ENCODE assay signal across 13 mouse cellular contexts in the genomic region with DNA sequence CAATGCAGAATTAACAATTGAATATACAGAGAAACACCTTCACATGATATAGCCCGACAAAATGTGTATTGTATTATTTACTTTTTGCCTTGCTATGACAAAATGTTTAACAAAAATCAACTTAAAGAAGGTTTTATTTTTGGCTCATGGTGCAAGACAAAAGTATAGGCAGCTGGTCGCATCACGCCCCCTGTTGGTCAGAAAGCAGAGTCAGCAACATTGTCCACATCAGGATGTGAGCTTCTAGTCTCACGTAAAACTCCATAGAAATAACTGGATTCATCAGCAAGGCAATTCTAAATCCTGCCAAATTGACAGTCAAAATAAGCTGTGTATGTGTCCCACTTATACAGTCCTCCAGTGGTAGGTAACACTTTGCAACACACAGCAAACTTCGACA. TPM values are rescaled to one million over a fixed set of nuclear protein-coding genes. Genes with fewer than 3 reads are reported as not detected.
DNase-seq lines count a peak whose midpoint lies in the region; ATAC-seq and TF ChIP-seq lines count a peak whose summit lies in the region.
"Had no signal": no experiment of that assay in that cellular context is flagged by ENCODE, and none has a peak within 500 bp of the region (broad histone marks: within the 10 kb centered on the region; RNA-seq: fewer than 3 reads in every experiment).

No protein-coding gene starts in this region.

- H3K27me3 ChIP-seq in kidney, adult 2 months (replicated peaks; ENCODE audit: control insufficient read depth, insufficient read depth, low read length), result no peaks in the 10 kb centered on the region
- H3K27me3 ChIP-seq in spleen, adult 2 months (ENCODE audit: control insufficient read depth, insufficient read depth, low read length), result no peaks in the 10 kb centered on the region
- H3K27me3 ChIP-seq in splenic B cell, adult 2 months (ENCODE audit: control insufficient read depth, insufficient read depth, low read length, poor library complexity, severe bottlenecking), result no peaks in the 10 kb centered on the region
- H3K27me3 ChIP-seq in forebrain, embryonic 11.5 days (ENCODE audit: control insufficient read depth, insufficient read depth, low read length), result no peaks in the 10 kb centered on the region
- H3K27me3 ChIP-seq: hindbrain, embryonic 12.5 days had no signal

- no peaks in the 10 kb centered on the region for H3K4me1 ChIP-seq in kidney, adult 2 months (ENCODE audit: control insufficient read depth, insufficient read depth, low read length)
- H3K4me1 ChIP-seq in spleen, adult 2 months (ENCODE audit: control insufficient read depth, insufficient read depth, insufficient read length), result no peaks in the 10 kb centered on the region
- no peaks in the 10 kb centered on the region for H3K4me1 ChIP-seq in forebrain, embryonic 11.5 days (replicated peaks; ENCODE audit: control insufficient read depth, insufficient read depth, low read length)

- no peak for TF ChIP-seq POLR2A in kidney, adult 2 months (IDR thresholded peaks at IDR 0.05; ENCODE audit: low read depth, low read length)
- TF ChIP-seq POLR2A in spleen, adult 2 months (IDR thresholded peaks at IDR 0.05; ENCODE audit: low read depth, low read length), result no peak

- H3K9me3 ChIP-seq in forebrain, embryonic 11.5 days (ENCODE audit: control insufficient read depth, low read length), result no peaks in the 10 kb centered on the region
- H3K9me3 ChIP-seq: hindbrain, embryonic 12.5 days had no signal

- no peak for DNase-seq in kidney, adult 2 months
- DNase-seq in kidney, postnatal 14 days, result no peak
- no peak for DNase-seq in spleen, adult 2 months (ENCODE audit: low read depth in 1 of 2, low spot score in 2 of 2)
- no peak for DNase-seq in spleen, adult 18-20 months
- peak; percentile 13 for DNase-seq in MEL-GATA-1-ER (ENCODE audit: extremely low read depth, low read depth)
- peak; percentile 25 for DNase-seq in splenic B cell, adult 2 months (ENCODE audit: low read depth, low spot score)
- no peak for DNase-seq in forebrain, embryonic 11.5 days (ENCODE audit: low spot score)
- DNase-seq: embryo, embryonic 11 days; heart, adult 18-20 months; kidney, postnatal 10 days had no signal

- no peak overlapping the region for H3K4me2 ChIP-seq in forebrain, embryonic 11.5 days (ENCODE audit: low read depth, low read length, severe bottlenecking)
- H3K4me2 ChIP-seq: hindbrain, embryonic 12.5 days had no signal

- no peak overlapping the region for H3K27ac ChIP-seq in kidney, adult 2 months (ENCODE audit: insufficient read depth, low read depth, low read length)
- no peak overlapping the region for H3K27ac ChIP-seq in spleen, adult 2 months (ENCODE audit: insufficient read depth, low read length)
- no peak overlapping the region for H3K27ac ChIP-seq in forebrain, embryonic 11.5 days (ENCODE audit: low read depth, low read length)
- H3K27ac ChIP-seq: hindbrain, embryonic 12.5 days had no signal

- H3K4me3 ChIP-seq in kidney, adult 2 months (ENCODE audit: insufficient read depth, low read depth, low read length), result no peak overlapping the region
- H3K4me3 ChIP-seq in spleen, adult 2 months (ENCODE audit: extremely low read depth, insufficient read depth, insufficient read length), result no peak overlapping the region
- no peak overlapping the region for H3K4me3 ChIP-seq in forebrain, embryonic 11.5 days (ENCODE audit: low read depth, low read length)
- H3K4me3 ChIP-seq: hindbrain, embryonic 12.5 days; myocyte had no signal

- peak; percentile 47 for TF ChIP-seq CTCF in kidney, adult 2 months (conservative IDR thresholded peaks at IDR 0.05; ENCODE audit: insufficient read depth, insufficient read length, low read depth, low read length)
- peak; percentile 6; the same call in 1 of the 2 replicates for TF ChIP-seq CTCF in spleen, adult 2 months (IDR thresholded peaks at IDR 0.05; ENCODE audit: extremely low read depth, insufficient read depth, insufficient read length, insufficient replicate concordance)

- H3K36me3 ChIP-seq in kidney, adult 2 months (ENCODE audit: control insufficient read depth, insufficient read depth, low read length), result no peaks in the 10 kb centered on the region
- H3K36me3 ChIP-seq in spleen, adult 2 months (ENCODE audit: control insufficient read depth, insufficient read depth, low read length), result no peaks in the 10 kb centered on the region
- no peaks in the 10 kb centered on the region for H3K36me3 ChIP-seq in splenic B cell, adult 2 months (ENCODE audit: control insufficient read depth, insufficient read depth, low read length, poor library complexity, severe bottlenecking)
- no peaks in the 10 kb centered on the region for H3K36me3 ChIP-seq in forebrain, embryonic 11.5 days (ENCODE audit: control insufficient read depth, insufficient read depth, low read length)
- H3K36me3 ChIP-seq: hindbrain, embryonic 12.5 days had no signal

- WGBS in kidney, adult 2 months, result 59% methylated on average over 5 of the region's 5 CpGs
- 63% methylated on average over 5 of the region's 5 CpGs for WGBS in spleen, adult 2 months
- WGBS in forebrain, embryonic 11.5 days, result 55% methylated on average over 5 of the region's 5 CpGs

- ATAC-seq in forebrain, embryonic 11.5 days (replicated peaks; ENCODE audit: low FRiP score), result no peak
- ATAC-seq: forebrain, embryonic 14.5 days had no signal

- no peak overlapping the region for H3K9ac ChIP-seq in forebrain, embryonic 11.5 days (ENCODE audit: low read length)
- H3K9ac ChIP-seq: hindbrain, embryonic 12.5 days had no signal

RNA-seq across cellular contexts. Expression of a gene that starts 57.7 kb away (rescaled TPM):
- polyA plus RNA-seq in kidney, adult 2 months (2012; rRNA removed), result 4.3 and 4.5 TPM in 2 replicates
- polyA plus RNA-seq in spleen, adult 2 months (2012; rRNA removed), result 0.12 and 0.22 TPM in 2 replicates
- 4.2 and 4.6 TPM in 2 replicates for polyA plus RNA-seq in forebrain, embryonic 11.5 days (2014; fragmentation: Nextera tagmentation; extraction: Ambion mirVana)

Comparison
In these comparisons a context has a peak if more than half of its experiments do, and no peak if none do; other contexts are left out.
1. DNase-seq: peak in MEL-GATA-1-ER (single experiment) and splenic B cell, adult 2 months (single experiment); none in kidney, adult 2 months (single experiment), kidney, postnatal 14 days (single experiment), spleen, adult 2 months (0 of 2), spleen, adult 18-20 months (0 of 2) and forebrain, embryonic 11.5 days (single experiment).